Mouse (Mus musculus): ENCODE measurements around the gene L3mbtl1. TPM values are rescaled to one million over a fixed set of nuclear protein-coding genes. Genes with fewer than 3 reads are reported as not detected.
"Not testable (repeated sequence)": the region's sequence is repeated elsewhere in the genome, so short reads cannot be mapped to it uniquely, and the experiment has no call there.

L3mbtl1 gene
- 0.11 and 0.82 TPM in 2 replicates for polyA plus RNA-seq (2016; fragmentation: Nextera tagmentation; extraction: Ambion mirVana)

DNA sequence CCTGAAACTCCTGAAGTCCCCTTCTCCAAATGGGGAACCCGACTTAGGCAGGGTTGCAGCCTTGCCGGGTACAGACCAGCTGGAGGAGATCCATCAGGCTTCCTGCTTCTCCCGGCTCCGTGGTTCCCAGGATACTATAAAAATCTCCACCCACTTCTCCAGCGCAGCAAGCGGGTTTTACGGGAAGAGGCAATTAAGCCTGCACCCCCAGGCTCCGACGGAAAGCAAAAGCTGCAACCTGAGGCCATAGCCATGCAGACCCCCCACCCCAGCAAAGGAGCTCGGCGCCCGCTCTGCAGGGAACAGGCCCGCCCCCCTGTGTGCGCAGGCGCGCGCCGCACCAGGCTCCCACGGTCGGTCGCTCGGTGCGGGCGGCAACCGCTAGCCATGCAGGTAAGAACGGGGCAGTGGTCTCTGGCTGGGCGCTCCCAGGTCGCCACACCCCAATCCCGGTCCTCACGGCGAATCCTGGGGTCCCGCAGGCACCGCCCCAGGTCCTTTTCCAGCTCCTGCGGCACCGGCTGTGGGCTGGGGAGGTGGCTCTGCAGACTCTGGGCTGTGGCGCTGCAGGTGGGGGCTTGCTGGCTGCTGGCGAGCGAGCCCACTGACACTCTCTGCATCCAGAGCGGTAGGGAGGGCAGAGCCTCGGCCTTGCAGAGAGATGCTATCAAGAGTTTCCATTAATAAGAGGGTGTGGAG, at the start of gene L3mbtl1:
L3mbtl1 (plus strand) TSS at position 325 of the 699 bp plus-strand sequence.
- ATAC-seq (ENCODE audit: low FRiP score) = peak; percentile 80
- H3K9me3 ChIP-seq = no peaks in the 10 kb centered on the region
- under 1% methylated on average over 40 of the region's 40 CpGs for WGBS
- peak within 1 kb of the TSS; percentile 59 for H3K4me3 ChIP-seq (replicated peaks)
- peaks cover 17% of the 10 kb centered on the region for H3K4me1 ChIP-seq
- H3K4me2 ChIP-seq = peak within 1 kb of the TSS; percentile 96
- H3K9ac ChIP-seq = peak within 1 kb of the TSS; percentile 56
- H3K27ac ChIP-seq = no peak within 1 kb of the TSS
- H3K36me3 ChIP-seq (replicated peaks) = peaks cover 25% of the 10 kb centered on the region
- H3K27me3 ChIP-seq = peaks cover 35% of the 10 kb centered on the region

- not testable (repeated sequence) for ATAC-seq (ENCODE audit: low FRiP score); H3K27ac ChIP-seq; H3K36me3 ChIP-seq (replicated peaks); H3K4me1 ChIP-seq; H3K9ac ChIP-seq; H3K4me3 ChIP-seq (replicated peaks); H3K9me3 ChIP-seq; H3K27me3 ChIP-seq; H3K4me2 ChIP-seq
- WGBS = 94% methylated on average over 20 of the region's 20 CpGs
Measured at GRCm38 (mm10) chr2:162899256-162899655, 44.0 kb upstream of the L3mbtl1 start.

- H3K4me2 ChIP-seq = 0 out of 2 replicates have a peak overlapping the region, but pooled peaks have one; percentile 0
- H3K9me3 ChIP-seq = no peaks in the 10 kb centered on the region
- H3K27ac ChIP-seq = peak overlapping the region; percentile 47; the same call in 1 of the 2 replicates
- no peaks in the 10 kb centered on the region for H3K27me3 ChIP-seq
- no peaks in the 10 kb centered on the region for H3K36me3 ChIP-seq (replicated peaks)
- peaks cover 9% of the 10 kb centered on the region for H3K4me1 ChIP-seq
- no peak overlapping the region for H3K4me3 ChIP-seq (replicated peaks)
- 66% methylated on average over 12 of the region's 12 CpGs for WGBS
- no peak for ATAC-seq (ENCODE audit: low FRiP score)
- no peak overlapping the region for H3K9ac ChIP-seq
Measured at GRCm38 (mm10) chr2:162899880-162900589, 43.2 kb upstream of the L3mbtl1 start.

- H3K4me1 ChIP-seq = peaks cover 9% of the 10 kb centered on the region
- H3K4me2 ChIP-seq = 0 out of 2 replicates have a peak overlapping the region, but pooled peaks have one; percentile 0
- WGBS = 0% methylated on average over 2 of the region's 2 CpGs
- ATAC-seq (ENCODE audit: low FRiP score) = no peak; the same call in 1 of the 2 replicates
- H3K36me3 ChIP-seq (replicated peaks) = no peaks in the 10 kb centered on the region
- peak overlapping the region; percentile 47; the same call in 1 of the 2 replicates for H3K27ac ChIP-seq
- no peak overlapping the region for H3K9ac ChIP-seq
- no peaks in the 10 kb centered on the region for H3K27me3 ChIP-seq
- no peak overlapping the region for H3K4me3 ChIP-seq (replicated peaks)
- H3K9me3 ChIP-seq = no peaks in the 10 kb centered on the region
Measured at GRCm38 (mm10) chr2:162900590-162900916, 42.7 kb upstream of the L3mbtl1 start.

- Histone ChIP-seq H3K36me3 (replicated peaks) (no peaks in the 10 kb centered on the region), H3K9me3 (no peaks in the 10 kb centered on the region), H3K9ac (no peak overlapping the region), H3K4me1 (peaks cover 3% of the 10 kb centered on the region; the same call in 1 of the 2 replicates), H3K27ac (no peak overlapping the region), H3K4me3 (replicated peaks) (no peak overlapping the region), H3K4me2 (no peak overlapping the region), H3K27me3 (no peaks in the 10 kb centered on the region)
- ATAC-seq (ENCODE audit: low FRiP score) = no peak
- WGBS = 72% methylated on average over 4 of the region's 4 CpGs
Measured at GRCm38 (mm10) chr2:162905902-162906301, 37.4 kb upstream of the L3mbtl1 start.

DNA sequence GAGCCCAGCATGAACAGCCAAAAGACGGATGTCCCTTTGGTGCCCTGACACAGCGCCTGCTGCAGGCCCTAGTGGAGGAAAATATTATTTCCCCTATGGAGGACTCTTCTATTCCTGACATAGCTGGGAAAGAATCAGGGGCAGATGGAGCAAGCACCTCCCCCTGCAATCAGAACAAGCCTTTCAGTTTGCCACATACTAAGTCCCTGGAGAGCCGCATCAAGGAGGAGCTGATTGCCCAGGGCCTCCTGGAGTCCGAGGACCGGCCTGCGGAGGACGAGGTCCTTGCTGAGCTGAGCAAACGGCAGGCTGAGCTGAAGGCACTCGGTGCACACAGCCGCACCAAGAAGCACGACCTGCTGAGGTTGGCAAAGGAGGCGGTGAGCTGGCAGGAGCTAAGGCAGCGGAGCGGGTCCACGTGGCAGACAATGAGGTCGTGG, 35.2 kb upstream of the L3mbtl1 start:
- Histone ChIP-seq H3K4me2 (peak overlapping the region; percentile 17; the same call in 1 of the 2 replicates), H3K9ac (no peak overlapping the region)
- WGBS = 48% methylated on average over 16 of the region's 16 CpGs

DNA sequence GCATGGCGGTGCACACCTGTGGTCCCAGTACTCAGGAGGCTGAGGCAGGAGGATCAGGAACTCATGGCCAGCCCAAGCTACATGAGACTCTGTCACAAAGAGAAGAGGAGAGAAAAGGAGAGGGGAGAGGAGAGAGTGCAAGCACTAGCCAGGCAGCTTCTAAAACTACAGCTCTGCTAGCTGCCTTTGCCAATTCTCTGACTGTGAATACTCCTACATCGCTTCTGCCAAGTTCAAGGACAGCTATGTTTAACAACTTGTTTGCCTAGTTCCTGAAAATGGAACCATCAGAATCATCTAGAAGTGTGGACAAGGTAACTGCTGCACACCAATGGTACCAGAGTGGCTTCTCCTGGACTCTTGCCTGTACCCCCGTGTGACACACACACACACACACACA, 29.2 kb upstream of the L3mbtl1 start:
- Histone ChIP-seq H3K4me2 (no peak overlapping the region), H3K4me1 (no peaks in the 10 kb centered on the region), H3K9me3 (no peaks in the 10 kb centered on the region), H3K4me3 (replicated peaks) (no peak overlapping the region), H3K36me3 (replicated peaks) (no peaks in the 10 kb centered on the region), H3K27me3 (no peaks in the 10 kb centered on the region), H3K27ac (no peak overlapping the region), H3K9ac (no peak overlapping the region)
- no peak for ATAC-seq (ENCODE audit: low FRiP score)
- 78% methylated on average over 3 of the region's 3 CpGs for WGBS

More for the DNA sequence above, 35.2 kb upstream of the L3mbtl1 start:
- no peak for ATAC-seq (ENCODE audit: low FRiP score)
- Histone ChIP-seq H3K4me1 (peaks cover 3% of the 10 kb centered on the region; the same call in 1 of the 2 replicates), H3K27ac (no peak overlapping the region), H3K4me3 (replicated peaks) (no peak overlapping the region), H3K36me3 (replicated peaks) (no peaks in the 10 kb centered on the region), H3K27me3 (no peaks in the 10 kb centered on the region), H3K9me3 (no peaks in the 10 kb centered on the region)

DNA sequence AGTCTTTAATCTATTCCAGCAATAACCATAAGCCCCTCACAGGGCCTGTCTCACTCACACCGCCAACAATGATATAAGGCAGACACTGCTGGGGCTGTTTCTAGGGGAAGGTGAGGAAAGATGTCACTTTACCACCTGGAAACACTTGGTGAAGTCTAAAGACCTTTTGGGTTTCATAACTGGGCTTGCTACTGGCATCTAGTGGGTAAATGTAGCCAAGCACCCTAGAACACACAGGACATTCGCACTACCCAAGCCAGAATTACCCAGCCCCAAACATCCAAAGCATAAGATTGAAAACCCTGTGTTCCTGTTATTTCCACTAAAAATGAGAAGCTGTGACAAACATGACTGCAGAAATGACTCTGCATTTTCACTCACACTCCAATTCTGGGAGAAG, 28.8 kb upstream of the L3mbtl1 start:
- no peak for ATAC-seq (ENCODE audit: low FRiP score)
- WGBS = 73% methylated on average over 2 of the region's 2 CpGs
- Histone ChIP-seq H3K9me3 (no peaks in the 10 kb centered on the region), H3K4me1 (no peaks in the 10 kb centered on the region), H3K27me3 (no peaks in the 10 kb centered on the region), H3K4me3 (replicated peaks) (no peak overlapping the region), H3K9ac (no peak overlapping the region), H3K36me3 (replicated peaks) (no peaks in the 10 kb centered on the region), H3K27ac (no peak overlapping the region), H3K4me2 (no peak overlapping the region)

GRCm38 (mm10) chr2:162919926-162920325, 23.3 kb upstream of the L3mbtl1 start:
- H3K27me3 ChIP-seq = peaks cover 11% of the 10 kb centered on the region; the same call in 1 of the 2 replicates
- H3K36me3 ChIP-seq (replicated peaks) = no peaks in the 10 kb centered on the region
- 85% methylated on average over 5 of the region's 5 CpGs for WGBS
- no peak overlapping the region for H3K4me3 ChIP-seq (replicated peaks)
- H3K4me2 ChIP-seq = no peak overlapping the region
- no peak overlapping the region for H3K27ac ChIP-seq
- no peaks in the 10 kb centered on the region for H3K9me3 ChIP-seq
- no peaks in the 10 kb centered on the region for H3K4me1 ChIP-seq
- no peak for ATAC-seq (ENCODE audit: low FRiP score)
- no peak overlapping the region for H3K9ac ChIP-seq

DNA sequence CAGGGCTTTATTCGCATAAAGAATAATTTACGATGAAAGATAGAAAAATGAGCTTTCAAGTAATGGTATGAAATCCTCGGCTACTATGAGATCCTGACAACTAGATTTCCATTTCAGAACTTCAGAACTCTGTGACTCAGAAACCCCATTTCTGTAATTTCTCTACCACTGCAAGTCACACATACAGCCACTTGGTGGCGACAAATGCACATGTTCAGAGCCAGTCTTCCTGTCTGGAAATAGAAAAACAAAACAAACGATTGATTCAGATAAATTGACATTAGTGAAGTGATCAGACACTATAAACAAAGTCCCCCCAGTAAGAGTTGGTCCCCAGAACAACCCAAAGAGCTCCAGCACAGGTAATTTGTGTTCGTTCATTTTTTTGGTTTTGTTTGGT, 21.1 kb upstream of the L3mbtl1 start:
- Histone ChIP-seq H3K27ac (no peak overlapping the region), H3K36me3 (replicated peaks) (no peaks in the 10 kb centered on the region), H3K9me3 (no peaks in the 10 kb centered on the region), H3K4me1 (no peaks in the 10 kb centered on the region), H3K9ac (no peak overlapping the region), H3K4me3 (replicated peaks) (no peak overlapping the region), H3K27me3 (peaks cover 11% of the 10 kb centered on the region; the same call in 1 of the 2 replicates), H3K4me2 (no peak overlapping the region)
- ATAC-seq (ENCODE audit: low FRiP score) = no peak
- WGBS = 18% methylated on average over 6 of the region's 6 CpGs

- no peaks in the 10 kb centered on the region for H3K9me3 ChIP-seq
- WGBS = 79% methylated on average over 5 of the region's 5 CpGs
- 0 out of 2 replicates have a peak, but pooled peaks have one; percentile 4 for ATAC-seq (ENCODE audit: low FRiP score)
- H3K4me2 ChIP-seq = no peak overlapping the region
- no peaks in the 10 kb centered on the region for H3K36me3 ChIP-seq (replicated peaks)
- H3K4me3 ChIP-seq (replicated peaks) = no peak overlapping the region
- H3K27me3 ChIP-seq = peaks cover 12% of the 10 kb centered on the region; the same call in 1 of the 2 replicates
- no peak overlapping the region for H3K27ac ChIP-seq
- no peaks in the 10 kb centered on the region for H3K4me1 ChIP-seq
- H3K9ac ChIP-seq = no peak overlapping the region
Measured at GRCm38 (mm10) chr2:162922834-162923233, 20.4 kb upstream of the L3mbtl1 start.

- 81% methylated on average over 5 of the region's 5 CpGs for WGBS
- no peak for ATAC-seq (ENCODE audit: low FRiP score)
Measured at GRCm38 (mm10) chr2:162924126-162924525, 19.1 kb upstream of the L3mbtl1 start.

More at GRCm38 (mm10) chr2:162924126-162924525, 19.1 kb upstream of the L3mbtl1 start:
- Histone ChIP-seq H3K9ac (no peak overlapping the region), H3K4me2 (no peak overlapping the region), H3K4me1 (no peaks in the 10 kb centered on the region), H3K9me3 (no peaks in the 10 kb centered on the region), H3K27ac (no peak overlapping the region), H3K36me3 (replicated peaks) (no peaks in the 10 kb centered on the region), H3K27me3 (peaks cover 17% of the 10 kb centered on the region), H3K4me3 (replicated peaks) (no peak overlapping the region)

All from forebrain, embryonic 12.5 days (tissue).